Mouse (Mus musculus) left cerebral cortex, adult 8-10 months (tissue): Measurements from ENCODE around the gene Mgat5. TPM values are rescaled to one million over a fixed set of nuclear protein-coding genes. Genes with fewer than 3 reads are reported as not detected.
A peak's percentile ranks its signal among the peaks of the same experiment; 100 is the strongest.

Source experiments
- DNase-seq, 2 experiments: peaks; one replicate each; pipeline ENCODE4 v3.0.0; 2022; ENCODE audit warnings: low spot score in 2 of 2
- total RNA-seq, 4 experiments: library from RNA; stranded (reverse); gene quantifications; 2 replicates each; pipeline ENCODE4 v1.2.4; 2022

The Mgat5 gene
- total RNA-seq, 4 experiments from 2014 or later = 65.4 to 79.2 (median 69.7) TPM

DNA sequence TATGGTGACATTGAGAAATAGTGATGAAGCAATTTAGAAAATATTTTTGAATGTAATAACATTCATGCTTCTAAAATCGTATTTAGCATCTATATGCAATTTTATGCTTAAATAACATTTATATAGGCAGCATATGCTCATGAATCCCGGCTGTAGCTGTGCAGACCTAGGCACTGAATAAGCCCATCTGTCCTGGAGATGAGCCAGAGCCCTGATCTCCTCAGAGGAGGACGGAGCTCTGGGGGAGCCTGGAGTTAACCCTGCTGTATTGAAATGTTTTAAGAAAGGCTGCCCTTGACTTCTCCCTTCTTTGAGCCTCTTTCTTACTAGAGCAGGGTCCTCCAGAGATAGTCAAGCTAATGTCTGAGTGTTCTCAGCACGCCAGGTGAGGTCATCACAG lies 217.8 kb downstream of the Mgat5 start:
- DNase-seq = no peak

GRCm38 (mm10) chr1:127425021-127425532 lies 220.3 kb downstream of the Mgat5 start:
- peak in 1 of 2 experiments; percentile 80 for DNase-seq

- DNase-seq = no peak
Observed at GRCm38 (mm10) chr1:127430290-127430689, 225.5 kb downstream of the Mgat5 start.

- DNase-seq = no peak
Observed at GRCm38 (mm10) chr1:127434829-127435228, 230.0 kb downstream of the Mgat5 start.

- DNase-seq = no peak
Observed at GRCm38 (mm10) chr1:127437091-127437490, 232.3 kb downstream of the Mgat5 start.

DNA sequence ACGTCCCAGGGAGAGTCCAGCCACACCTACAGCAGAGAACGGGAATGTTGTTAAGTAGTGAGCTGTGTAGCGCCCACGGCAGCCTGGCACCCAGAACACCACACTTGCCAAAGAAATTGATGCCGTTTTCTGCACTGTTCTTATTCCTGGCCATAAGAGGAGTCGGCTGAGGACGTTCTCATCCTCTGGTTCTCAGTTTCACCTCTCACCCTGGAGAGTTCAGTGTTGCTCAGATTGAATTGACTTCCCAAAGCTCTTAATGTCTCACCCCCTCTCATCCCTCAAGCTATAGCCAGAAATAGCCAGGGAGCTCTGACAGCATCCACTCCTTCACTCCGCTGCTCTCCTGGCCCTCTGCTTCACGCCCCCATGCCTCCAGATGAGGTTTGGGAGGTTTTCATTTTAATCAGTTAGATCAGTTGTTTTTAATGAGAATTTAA lies 234.7 kb downstream of the Mgat5 start:
- DNase-seq = peak in 1 of 2 experiments; percentile 73

DNA sequence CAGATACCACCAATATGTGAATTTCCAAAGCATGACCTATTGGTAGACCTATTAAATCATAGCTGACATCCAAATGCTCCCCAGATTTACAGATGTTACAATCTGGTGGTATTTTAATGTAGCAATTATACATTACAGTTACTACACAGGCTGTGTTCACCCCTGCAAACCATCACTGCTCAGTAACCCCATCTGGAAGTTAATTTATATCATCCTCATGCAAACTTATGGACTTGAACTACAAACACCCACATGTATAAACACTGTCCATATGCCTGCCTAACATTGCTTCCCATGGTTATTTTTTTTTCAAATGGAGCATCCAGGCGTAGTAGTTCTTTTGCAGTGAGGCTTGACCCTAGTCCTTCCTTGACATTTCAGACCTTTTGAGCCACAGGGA lies 236.2 kb downstream of the Mgat5 start:
- DNase-seq = no peak

- DNase-seq = no peak
Observed at GRCm38 (mm10) chr1:127441736-127442135, 236.9 kb downstream of the Mgat5 start.

DNA sequence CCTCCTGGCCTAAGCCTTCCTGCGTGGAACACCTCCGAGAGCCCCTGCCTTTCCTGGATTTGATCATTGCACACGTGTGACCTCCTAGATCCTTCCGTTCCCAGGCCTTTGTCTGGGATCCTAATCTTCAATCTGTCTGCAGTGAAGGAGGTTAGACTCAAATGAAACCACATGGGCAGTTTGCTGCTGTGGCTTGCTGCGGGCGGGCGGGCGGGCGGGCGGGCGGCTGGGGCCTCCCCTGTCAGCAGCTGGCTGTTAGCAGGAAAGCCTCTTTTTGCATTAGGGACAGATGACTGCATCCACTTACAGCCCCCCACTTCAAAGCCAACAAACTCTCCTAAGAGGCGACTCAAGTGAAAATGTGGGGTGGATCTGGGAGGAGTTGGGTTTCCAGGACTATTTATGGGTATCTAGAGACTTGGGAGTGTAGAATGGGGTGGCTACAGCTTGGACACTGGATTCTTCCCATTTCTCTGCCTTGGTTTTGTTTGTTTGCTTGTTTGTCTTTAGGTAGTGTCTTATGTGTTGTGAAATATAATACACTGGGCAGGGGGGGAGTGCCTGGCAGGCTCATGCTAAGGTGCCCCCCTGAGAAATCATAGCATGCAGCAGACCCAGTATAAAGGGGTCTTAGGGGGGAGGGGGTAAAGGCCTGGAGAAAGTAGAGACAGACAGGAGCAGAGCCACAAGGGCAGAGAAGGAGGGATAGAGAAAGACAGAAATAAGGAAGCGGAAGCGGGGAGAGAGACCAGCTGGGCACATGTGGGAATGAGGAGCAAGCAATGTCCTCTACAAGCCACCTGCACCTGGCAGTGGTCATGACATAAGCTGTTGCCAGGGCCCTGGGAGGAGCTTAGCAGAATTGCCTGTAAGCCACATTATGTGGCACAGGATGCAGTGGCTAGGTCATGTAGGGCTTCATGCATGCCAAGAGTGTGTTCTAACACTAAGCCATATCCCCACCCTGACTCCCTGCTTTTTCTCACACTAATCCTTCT lies 238.4 kb downstream of the Mgat5 start:
- DNase-seq = no peak

GRCm38 (mm10) chr1:127444836-127445485 lies 240.1 kb downstream of the Mgat5 start:
- DNase-seq = no peak

DNA sequence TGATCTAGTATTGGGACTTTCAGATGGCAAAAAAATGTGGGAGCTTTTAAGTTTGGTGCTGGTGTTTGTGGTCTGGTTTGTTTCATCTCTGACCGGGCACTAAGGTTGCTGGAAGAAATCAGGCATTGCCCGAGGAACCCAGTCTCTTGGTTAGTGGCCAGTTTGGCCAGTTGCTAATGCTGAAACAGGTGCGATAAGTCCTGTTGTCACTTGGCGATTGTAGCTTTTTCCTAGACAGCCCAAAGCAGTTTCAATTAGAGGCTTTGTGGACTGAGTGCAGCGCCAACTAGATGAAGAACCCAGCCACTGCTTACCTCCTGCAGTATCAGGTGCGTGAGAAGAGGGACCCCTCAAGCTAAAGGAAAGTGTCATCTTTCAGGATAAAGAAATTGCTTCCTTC lies 248.6 kb downstream of the Mgat5 start:
- DNase-seq = no peak

DNA sequence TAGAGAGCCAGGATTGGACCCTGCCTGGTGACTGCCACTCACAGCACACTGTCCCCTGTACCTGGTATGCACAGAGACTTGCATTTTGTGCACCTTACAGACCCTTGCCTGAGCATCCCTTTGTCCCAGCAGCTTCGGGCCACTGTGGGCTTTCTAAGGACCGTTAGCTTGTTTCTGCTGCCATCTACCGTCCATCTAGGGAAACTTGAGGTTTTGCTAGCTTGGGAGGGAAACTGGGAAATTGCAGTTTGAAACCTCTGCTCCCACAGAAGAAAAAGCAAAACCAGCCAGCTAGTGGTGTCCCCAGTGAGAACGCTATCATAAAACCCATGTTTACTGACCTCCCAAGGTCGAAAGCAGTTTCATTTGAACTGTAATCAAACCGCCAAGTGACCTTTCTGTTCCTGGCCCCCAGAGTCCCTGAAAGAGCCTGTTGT lies 254.2 kb downstream of the Mgat5 start:
- peak in 1 of 2 experiments; percentile 54 for DNase-seq

DNA sequence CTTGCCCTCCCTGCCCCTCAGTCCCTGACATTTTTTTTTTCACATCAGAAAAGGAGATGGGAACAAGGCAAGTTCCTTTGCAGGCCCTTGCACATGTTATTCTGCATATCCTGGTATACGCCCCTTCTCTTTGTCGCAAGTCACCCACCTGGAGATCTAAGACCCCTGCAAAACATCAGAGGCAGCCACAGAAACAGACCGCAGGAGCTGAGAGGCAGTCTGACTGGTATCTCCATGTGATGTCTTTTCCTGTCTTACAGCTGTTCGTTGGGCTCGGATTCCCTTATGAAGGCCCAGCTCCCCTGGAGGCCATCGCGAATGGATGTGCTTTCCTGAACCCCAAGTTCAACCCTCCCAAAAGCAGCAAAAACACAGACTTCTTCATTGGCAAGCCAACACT lies 254.8 kb downstream of the Mgat5 start:
- no peak for DNase-seq

DNA sequence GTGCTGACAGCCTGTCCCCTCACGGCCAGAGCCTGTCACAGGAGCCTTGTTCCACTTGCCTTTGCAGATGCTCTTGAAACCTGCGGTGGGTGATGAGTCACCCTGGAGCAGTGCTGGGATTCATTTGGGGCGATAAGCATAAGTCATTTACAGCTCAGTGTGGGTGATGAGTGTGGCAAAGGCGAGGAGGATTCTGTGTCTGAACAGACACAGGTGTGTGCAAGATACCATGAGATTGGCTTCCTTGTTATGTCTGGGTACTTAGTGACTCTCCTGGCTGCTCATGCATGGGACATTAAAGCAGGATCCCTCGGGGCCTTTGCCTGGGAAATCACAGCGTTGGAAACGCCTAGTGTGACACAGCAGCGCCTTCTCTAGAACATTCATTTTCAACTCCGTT lies 256.2 kb downstream of the Mgat5 start:
- DNase-seq = peak in 1 of 2 experiments; percentile 54

- no peak for DNase-seq
Observed at GRCm38 (mm10) chr1:127464041-127464440, 259.2 kb downstream of the Mgat5 start.

DNA sequence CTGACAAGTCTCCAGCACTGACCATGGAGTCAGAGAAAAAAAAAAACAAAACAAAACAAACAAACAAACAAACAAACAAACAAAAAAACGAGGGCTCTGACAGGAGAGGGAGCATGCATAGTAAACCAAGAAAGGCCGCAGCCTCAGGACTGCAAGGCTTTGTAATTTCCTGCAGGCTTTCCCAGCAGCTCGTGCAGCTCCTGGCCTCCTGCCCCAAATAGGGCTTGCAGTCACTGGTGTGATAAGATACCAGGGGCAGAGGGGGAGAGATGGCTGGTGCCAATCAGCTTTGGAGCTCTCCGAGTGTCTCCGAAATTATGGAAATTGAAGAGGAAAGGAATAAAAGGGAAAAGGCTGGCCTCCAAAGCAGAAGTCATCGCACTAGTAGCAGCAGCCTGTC lies 260.5 kb downstream of the Mgat5 start:
- no peak for DNase-seq

DNA sequence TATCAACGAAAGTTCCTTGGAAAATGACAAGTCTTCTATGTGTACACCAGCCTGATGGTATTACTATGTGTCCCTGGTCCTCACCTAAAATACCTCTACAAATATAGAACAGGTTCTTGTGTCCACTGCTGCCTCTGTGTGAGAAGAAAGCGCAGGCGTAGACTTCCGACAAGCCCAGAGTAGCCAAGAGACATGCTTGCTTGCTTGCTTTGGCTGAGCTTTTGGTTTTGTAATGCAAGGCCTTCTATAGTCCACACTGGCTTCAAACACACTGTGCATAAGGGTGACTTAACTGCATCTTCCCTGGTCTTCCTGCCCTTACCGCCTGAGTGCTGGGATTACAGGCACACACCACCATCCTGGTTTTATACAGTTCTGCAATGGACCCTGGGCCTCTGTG lies 262.4 kb downstream of the Mgat5 start:
- DNase-seq = no peak

DNA sequence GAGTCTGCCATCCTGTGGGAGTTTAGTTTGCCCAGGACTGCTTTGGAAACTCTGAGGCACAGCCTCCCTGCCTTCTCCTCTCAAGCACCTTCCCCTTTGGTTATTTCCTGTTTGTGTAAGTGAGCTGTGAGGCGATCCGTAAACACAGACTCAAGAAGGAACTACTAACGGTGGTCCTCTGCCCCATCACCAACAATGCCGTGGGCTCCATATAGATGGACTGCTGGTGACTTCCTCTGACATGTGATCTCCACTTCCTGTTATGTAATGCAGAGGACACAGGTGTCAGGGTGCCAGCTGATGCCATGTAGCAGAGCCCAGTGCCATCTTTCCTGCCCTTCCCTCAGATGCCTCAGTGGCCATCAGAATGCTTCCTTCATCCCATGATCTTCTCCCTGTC lies 265.4 kb downstream of the Mgat5 start:
- DNase-seq = no peak

- DNase-seq = no peak
Observed at GRCm38 (mm10) chr1:127475756-127476155, 270.9 kb downstream of the Mgat5 start.

- no peak for DNase-seq
Observed at GRCm38 (mm10) chr1:127482911-127483310, 278.1 kb downstream of the Mgat5 start.

- DNase-seq = peak in 1 of 2 experiments; percentile 36
Observed at GRCm38 (mm10) chr1:127484188-127484587, 279.4 kb downstream of the Mgat5 start.

- DNase-seq = peak in 1 of 2 experiments; percentile 46
Observed at GRCm38 (mm10) chr1:127484826-127485225, 280.0 kb downstream of the Mgat5 start.
